Mouse (Mus musculus): ENCODE measurements at regions not wholly inside any gene's neighbourhood (a gene's known extent, or its start where the extent isn't known, plus 50 kb on each side); places are given as distances from the start of the nearest gene placed in this dataset.

DNA sequence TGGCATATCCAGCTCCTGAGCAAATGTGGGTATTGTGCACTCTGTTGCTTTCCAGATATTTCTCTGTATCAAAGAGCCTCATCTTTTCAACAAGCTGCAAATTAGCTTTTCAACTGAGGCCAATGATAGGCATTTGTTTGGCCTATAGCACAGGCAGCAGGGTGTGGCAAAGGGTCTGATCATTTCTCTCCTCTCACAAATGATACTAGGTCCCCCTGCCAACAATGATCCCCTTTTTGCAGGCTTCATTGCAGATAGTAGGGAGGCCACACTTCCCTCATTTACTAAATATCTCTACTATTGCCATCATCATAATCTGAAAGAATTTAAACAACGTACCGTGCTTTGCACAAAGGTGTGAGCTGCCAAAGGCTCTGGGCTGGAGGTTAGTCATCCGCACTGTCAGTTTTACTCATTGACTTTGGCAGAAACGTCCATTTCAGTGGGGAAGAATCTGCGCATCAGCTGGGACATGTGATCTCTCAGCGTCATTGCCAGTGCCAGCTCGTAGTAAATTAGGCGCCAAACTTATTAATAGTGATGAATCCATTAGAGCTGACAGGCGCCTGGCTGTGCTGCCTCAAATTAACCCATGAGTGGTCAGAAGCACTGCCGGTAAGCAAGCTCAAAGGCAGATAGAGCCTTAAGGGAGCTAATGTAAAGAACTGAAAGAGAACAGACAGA lies 147.4 kb upstream of the Foxq1 start:
- DNase-seq: no peak

DNA sequence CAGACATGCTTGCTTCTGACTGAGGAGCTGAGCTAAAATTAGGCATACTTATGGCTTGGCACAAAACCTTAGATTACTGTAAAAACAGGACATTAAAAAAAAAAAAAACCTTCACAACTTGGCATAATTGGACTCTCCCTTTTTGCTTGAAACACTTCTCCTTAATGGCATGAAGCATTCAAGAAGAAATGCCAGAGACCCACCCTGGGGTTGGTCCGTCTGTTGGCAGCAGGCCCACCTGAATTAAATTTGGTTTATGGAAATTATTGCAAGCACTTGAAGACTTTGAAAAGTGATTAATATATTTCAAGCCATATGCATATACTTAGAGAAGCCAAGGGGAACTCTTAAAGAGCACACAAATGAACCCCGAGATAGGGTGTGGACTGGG lies 146.8 kb upstream of the Foxq1 start:
- DNase-seq: no peak

DNA sequence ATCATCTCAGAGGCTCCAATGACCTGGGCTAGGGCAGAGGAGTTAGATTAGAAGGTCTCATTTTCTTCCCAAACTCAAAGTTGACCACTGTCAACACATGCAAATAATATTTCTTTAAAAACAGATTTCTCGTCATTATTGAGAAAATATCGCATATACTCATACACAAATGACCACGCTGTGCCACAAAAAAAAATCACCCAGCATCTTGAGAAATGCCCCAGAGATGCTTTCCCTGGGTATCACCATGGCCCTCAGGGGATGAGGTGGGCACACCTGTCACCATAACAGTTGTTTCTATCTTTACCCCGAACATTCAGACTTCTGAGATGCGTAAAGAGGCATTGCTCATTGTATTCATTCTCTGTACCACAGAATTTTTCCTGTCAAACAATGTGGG lies 134.4 kb upstream of the Foxq1 start:
- DNase-seq: no peak

DNA sequence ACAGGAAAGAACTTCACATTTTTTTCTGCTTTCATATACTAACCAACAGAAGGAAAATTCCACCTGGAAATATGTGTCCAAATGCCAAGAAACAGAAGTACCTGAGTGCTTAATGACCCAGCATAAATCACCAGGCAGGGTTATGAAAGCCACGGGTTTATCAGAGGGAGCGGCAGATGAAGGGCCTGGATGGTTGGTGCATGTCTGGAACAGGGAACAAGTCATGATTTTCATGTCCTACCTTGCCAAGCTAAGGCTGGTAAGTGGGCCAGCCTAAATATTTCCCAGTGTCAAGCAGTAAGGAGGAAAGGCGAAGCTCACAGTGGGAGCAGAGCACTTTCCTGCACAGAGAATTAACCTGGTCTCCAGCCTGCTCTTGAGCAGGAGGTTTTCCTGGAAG lies 132.3 kb upstream of the Foxq1 start:
- DNase-seq: no peak

DNA sequence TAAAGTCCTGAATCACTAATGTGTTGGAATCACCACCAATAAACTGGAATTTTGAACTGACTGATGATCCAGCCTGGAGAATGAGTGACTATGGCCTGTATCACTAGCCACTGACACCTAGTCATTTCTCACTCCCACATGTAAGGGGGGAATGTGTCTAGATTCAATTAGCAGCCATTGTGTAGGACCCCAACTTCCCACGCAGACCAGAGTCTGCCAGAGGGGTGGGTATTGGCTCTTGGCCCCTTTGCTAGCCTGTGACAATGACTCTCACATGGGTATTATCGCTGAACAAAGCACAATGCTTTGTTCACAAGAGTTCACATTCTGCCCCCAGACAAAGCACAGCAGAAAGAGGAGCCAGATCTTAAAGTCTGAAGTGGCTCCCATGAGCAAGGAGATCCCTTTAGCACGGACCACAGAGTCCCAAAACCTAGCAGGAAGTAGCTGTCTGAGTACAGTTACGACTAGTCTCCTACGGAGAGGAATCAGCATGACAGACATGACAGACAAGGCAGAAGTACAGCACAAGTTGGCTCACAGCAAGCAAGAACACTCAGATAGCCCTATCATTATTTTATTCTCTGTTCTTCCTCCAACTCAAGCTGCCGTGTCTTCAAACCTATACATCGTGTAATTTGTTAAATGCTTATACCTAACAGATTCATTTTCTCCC lies 130.0 kb upstream of the Foxq1 start:
- no peak for DNase-seq

DNA sequence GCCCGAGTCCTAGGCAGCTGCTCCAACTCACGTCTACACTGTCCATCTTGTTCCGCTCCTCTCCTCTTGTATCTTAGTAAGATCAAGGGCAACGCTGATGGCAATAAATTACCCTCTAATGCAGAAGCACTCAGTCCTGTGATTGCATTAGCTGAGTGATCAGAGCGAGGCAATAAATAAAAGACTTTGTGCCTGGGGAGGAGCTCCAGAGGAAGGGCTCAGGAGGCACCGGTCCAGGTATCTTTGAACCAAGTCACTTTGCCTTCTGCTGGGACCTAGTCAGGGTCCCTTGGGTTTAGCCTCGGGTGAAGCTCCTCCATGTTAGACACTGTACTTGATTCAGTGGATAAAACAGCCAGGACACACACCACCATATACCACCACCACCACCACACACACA lies 119.5 kb upstream of the Foxq1 start:
- no peak for DNase-seq

DNA sequence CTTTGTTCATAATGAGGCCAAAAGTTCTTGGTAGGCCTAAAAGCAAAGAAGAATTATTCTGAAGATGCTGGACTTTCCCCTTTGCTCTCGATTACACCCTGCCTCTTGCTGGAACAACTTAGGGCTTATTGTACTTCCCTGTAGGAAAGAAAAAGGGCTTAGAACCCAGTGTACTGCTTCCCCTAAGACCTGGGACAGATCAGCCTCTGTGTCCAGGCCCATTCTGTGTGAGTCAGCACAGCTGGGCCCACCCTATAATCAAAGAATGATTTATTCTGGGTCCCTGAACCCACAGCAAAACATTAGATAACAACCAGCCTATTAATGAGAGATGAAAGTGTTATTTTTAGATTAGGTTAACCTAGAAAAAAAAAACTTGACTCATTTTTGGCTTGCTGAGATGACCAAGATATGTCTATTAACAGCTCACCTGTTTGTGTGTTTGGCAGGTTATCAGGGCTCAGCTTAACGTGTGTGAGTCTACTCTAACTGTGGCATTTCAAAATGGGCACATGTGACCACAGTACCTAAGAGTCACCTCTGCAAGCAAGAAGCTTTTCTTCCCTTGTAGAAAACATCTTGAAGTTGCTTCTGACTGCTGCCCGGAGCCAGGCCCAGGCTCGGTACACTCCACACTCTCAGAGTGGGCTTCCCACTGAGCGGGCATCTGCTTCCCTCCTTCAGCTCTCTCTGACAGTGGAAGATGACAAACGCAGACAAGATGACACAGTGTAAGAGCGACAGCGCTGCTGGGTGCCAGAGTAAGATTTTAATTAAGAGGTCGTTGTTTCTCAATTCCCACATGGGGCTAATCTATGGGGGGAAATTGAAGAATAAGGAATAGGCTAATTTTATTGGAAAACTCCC lies 115.9 kb upstream of the Foxq1 start:
- no peak for DNase-seq

DNA sequence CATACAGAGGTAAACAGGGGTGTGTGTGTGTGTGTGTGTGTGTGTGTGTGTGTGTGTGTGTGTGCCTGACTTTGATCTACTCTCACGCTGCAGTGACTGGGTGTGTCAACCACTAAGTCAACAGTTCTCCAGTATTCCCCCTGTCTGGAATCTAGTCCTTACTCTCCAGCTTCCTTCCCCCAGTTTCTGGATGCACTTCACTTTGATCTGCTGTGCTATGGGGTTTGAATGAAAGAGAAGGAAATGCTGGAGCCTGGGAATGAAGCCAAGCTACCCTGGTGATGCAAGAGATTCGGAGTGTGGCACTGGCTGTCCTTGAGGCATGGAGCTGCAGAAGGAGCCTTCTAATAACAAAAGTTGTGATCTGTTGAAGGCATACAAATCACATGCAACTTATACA lies 97.1 kb upstream of the Foxq1 start:
- peak; percentile 72 for DNase-seq

DNA sequence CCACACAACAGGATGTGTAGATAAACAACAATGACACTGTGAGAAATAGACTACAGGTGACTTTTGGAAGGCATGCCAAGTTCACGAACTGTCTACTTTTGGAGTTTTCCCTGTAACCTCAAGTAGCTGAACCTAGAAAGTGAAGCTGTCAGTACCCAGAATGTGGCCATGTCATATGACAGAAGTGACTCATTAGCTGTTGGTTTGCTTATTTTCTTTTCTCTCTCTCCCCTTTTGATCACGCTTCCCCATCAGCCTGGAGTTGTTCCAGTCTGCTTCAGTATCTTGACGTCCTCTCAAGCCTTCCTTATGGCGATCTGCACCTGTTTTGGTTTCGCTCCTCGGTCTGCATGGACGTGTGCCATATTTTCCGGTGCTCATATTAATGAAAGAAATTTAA lies 90.8 kb upstream of the Foxq1 start:
- DNase-seq: no peak

DNA sequence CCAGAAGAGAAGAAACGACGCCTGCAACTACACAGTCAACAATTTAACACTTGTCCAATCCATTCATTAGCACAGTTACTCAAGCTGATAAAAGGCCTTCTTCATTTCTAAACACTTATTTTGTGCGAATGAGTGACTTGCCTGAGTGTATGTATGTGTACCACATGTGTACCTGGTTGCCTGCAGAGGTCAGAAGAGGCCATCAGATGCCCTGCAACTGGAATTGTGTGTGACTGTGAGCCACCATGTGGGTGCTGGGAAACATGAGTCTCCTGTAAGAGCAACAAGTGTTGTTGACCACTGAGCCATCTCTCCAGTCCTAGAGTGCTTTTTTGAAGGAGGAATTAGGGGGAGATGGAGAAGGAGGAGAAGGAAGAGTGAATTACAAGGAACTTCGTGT lies 90.2 kb upstream of the Foxq1 start:
- DNase-seq: no peak

DNA sequence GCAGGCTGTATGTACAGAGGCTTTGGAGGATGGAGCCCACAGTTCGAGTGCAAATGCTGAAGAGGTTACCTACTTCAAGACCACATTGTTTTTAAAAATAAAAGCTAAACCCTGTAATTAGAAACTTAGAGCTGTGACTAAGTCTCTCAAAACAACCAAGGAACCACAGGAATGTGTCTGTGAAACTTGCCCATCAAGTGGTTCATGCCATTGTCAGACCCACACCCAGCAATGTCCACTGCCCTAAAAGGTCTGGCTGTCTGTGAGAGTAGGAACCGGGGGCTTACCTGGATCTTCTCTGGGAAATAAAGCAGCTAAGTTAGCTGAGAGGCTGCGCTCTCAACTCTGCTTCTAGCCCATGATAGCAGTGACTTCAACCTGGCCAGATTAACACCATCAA lies 87.8 kb upstream of the Foxq1 start:
- DNase-seq: no peak

DNA sequence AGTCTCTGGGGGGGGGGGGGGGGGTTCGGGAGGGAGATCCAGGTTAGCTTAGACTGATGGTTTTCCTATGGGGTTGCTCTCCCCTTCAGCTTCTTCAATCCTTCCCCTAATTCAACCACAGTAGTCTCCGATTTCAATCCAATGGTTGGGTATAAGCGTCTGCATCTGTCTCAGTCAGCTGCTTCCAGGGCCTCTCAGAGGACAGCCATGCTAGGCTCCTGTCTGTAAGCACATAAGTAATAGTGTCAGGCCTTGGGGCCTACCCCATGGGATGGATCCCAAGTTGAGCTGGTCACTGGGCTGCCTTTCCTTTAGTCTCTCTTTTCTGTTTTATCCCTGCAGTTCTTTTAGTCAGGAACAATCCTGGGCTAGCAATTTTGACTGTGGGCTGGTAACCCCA lies 87.0 kb upstream of the Foxq1 start:
- DNase-seq: no peak

DNA sequence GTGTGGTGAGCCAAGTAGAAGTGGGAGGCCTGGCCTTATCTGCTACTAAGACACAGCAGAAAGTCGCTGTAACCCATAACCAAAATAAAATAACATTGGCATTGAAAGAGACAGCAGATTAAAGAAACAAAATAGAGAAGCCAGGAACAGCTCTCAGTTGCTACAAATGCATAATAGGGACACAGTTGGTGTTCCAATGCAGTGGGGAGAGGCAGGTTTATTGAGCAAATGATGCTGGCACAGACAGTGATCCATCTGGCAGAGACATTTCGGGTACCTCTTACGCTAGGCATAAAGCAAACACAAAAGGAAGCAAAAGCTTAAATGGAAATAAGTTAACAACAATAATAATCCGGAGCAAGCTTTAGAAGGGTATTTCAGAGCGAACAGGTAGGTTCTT lies 83.6 kb upstream of the Foxq1 start:
- DNase-seq: no peak

DNA sequence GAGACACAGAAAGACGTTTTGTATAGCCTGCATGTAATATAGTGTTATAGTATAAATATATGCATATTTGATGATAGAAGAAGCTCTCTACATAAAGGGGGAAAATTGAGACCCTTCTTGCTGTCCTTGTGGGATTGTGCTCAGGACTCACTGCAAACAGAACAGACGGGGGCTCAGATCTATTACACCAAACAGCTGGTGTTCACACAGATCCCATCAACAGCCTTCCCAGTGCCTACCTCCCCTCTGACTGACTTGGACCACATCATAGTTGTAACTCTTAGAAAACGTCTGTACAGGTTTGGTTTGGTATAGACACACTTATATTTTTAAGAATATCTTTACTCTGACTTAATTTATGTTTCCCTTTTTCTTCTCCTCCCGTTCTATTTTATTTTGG lies 83.1 kb upstream of the Foxq1 start:
- DNase-seq: no peak

DNA sequence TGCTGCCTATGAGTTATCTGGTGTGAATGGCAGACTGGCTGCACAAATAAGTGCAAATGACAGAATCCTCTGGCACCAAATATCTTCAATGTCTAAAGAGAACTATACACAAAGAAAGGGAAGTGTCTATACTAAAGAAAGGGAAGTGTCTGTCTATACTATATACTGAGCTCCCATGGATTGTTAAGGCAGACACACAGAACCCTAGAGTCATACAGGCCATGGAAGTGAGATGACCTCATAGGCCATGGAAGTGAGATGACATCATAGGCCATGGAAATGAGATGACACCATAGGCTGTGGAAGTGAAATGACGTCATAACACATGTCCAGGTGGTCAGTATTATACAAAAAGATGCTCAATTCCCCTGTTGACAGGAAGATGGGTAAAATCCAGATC lies 82.7 kb upstream of the Foxq1 start:
- no peak for DNase-seq

DNA sequence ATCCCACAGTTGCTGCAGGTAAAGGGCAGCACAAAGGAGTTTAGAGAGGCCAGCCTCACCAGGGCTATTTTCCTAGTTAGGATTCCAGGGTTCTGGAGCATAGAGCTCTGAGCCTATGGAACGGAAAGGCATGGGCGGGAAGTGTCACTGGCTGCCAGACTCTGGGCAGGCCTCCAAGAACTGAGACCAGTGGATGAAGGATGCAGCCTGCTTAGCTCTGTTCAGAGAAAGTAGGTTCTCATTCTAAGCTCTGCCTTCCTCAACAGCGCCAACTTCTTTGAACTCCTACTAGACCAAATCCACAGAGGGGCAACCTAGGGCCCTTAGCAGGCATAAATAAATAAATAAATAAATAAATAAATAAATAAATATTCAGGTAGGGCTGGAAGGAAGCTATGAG lies 80.1 kb upstream of the Foxq1 start:
- DNase-seq: peak; percentile 22

DNA sequence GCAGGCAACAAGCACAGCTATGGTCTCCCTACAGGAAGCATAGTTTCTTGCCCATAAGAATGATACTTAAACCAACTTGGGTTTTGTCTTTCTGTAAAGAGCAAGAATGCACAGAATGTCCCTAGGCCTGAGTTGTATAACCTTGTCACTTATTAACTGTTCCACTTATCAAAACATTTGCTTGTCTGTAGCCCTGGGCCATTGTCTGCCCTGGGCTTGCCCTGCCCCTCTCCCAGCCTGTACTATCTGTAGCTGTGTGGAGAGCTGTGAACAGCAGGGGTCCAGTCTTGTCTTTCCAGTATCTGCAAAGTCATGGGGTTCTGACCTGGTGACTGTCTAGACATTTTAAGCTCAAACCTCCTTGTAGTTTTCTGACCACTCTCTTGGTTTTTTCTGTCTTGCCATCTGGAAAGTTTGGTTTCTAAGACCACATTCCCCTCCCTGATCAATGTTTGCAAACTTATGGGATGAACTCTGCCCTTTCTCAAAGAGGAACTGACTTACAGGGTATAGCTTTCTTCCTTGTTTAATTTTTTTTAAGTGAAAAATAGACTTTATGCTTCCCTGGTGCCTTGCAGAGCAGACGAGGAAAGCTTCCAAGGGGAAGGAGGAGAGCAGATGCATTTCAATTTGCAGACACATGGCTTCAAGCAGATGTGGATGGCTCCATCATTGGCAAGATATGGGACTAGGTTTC lies 78.6 kb upstream of the Foxq1 start:
- no peak for DNase-seq

DNA sequence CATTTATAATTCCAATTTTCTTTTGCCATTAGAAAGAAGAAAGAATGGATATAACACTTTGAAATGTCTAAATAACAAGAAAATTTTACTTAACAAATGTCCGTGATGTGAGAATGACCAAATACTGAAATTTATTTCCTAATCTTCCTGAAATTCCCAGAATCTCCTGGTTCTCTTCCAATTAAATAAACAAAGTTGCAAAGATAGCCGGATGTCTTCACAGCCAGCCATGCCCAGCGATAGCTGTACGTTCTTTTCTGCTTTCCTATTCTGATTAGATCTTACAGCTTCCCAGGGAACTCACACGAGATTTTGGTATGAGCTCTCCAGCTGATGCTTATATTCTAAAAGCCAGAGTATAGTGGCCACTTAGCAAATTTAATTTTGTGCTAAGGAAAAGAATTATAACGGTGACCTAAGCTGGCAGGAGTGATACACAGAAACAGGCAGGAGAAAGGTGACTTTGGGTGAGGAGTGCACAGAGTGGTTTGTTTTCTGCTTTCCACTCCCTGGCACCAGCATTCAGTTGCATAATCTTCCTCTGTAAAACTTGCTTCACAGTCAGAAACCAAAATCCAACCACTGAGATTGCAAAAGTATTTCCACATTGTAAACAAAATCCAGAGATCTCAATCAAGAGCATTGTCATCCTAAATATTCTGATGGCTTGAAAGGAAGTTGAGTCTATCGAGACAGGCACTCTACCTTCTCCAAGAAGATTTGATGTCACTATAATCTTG lies 74.7 kb upstream of the Foxq1 start:
- no peak for DNase-seq

DNA sequence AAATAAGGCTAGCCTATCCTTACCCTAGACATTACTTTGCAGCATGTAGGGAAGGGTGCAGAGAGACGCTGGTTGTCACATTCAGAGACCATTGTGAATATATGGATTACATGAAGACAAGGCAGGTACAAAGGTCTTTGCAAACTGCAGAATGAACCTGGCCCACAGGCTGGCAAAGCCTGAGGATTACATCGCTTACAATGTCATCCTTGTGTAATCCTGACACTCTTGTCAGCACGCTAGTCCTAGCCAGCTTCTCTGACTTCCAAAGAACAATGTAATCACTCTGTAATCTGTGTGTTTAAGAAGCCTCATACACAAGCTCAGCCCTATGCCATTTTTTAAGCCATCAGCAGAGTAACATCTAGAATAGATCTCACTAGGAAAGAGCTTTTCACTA lies 69.6 kb upstream of the Foxq1 start:
- no peak for DNase-seq

DNA sequence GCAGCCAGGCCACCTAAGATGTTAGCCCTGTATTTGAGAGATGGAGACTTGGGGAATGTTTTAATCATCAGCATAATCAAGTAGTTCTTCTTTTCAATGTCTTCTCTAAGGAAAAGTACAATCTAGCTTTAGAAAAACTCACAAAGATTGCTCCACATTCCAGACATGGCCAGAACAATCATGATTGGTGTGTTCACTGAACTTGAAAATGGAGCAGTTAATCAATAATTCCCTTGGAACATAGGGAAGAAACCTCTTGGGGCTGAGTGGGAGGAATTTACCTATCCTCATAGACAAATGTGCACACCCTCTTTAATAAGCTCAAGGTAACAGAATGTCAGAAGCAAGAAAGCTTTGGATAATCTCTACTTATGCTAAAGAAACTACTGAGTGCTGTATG lies 67.7 kb upstream of the Foxq1 start:
- no peak for DNase-seq

DNA sequence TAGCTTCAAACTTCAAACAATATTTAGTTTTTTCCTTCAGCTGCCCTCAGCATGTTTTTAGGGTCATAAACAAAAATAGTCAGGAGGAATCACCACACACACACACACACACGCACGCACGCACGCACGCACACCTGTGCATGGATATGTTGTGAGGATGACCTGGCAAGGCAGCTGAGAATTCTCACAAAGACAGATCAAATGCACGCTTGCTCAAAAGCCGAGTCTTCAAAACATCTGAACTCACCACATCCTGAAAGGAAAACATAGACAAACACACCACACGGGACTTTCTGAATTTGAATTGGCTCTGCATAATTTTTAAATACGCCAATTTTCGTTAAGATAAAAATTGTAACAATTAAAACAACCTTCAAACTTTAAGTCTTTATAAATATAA lies 52.7 kb upstream of the Foxq1 start:
- no peak for DNase-seq

DNA sequence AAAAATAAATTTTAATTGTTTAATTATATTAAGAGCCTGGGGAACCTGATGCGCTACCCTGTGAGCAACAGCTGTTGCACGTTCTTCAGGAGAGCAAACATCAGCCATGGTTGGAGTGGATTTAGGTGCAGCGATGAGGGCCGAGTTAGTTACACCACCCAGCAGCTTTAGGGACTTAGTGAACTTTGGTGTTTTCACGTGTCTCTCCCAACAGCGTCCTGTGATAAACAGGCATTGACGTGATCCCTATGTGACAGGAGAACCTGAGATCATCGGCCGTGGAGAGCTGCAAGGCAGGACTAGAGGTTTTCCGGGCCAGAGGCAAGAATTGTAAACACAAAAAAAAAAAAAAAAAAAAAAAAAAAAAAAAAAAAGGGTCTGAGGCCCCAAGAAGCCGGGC lies 52.1 kb upstream of the Foxq1 start:
- DNase-seq: no peak
